Mouse (Mus musculus): ENCODE results near the gene Oit1. TPM values are rescaled to one million over a fixed set of nuclear protein-coding genes. Genes with fewer than 3 reads are reported as not detected.

Oit1 gene
- total RNA-seq (2021) = not detected
- long read RNA-seq, experiment 1 = 0 reads
- long read RNA-seq, experiment 2 = 0 reads

- DNase-seq = no peak
Measured at GRCm38 (mm10) chr14:8378685-8379313, at the start of gene Oit1. Gene Oit1 (minus strand): TSS chr14:8378754.

- DNase-seq = no peak
Measured at GRCm38 (mm10) chr14:8422833-8423232, 44.3 kb upstream of the Oit1 start.

- no peak for DNase-seq
Measured at GRCm38 (mm10) chr14:8421199-8421787, 42.7 kb upstream of the Oit1 start.

- no peak for DNase-seq
Measured at GRCm38 (mm10) chr14:8418610-8419009, 40.1 kb upstream of the Oit1 start.

- no peak for DNase-seq
Measured at GRCm38 (mm10) chr14:8405946-8406345, 27.4 kb upstream of the Oit1 start.

GRCm38 (mm10) chr14:8403310-8403709 lies 24.8 kb upstream of the Oit1 start:
- DNase-seq = no peak

- no peak for DNase-seq
Measured at GRCm38 (mm10) chr14:8398507-8398906, 20.0 kb upstream of the Oit1 start.

GRCm38 (mm10) chr14:8395690-8396287 lies 17.2 kb upstream of the Oit1 start:
- DNase-seq = no peak

- peak; percentile 38 for DNase-seq
Measured at GRCm38 (mm10) chr14:8392181-8392825, 13.7 kb upstream of the Oit1 start.

- DNase-seq = no peak
Measured at GRCm38 (mm10) chr14:8369394-8369793, 9.2 kb downstream of the Oit1 start.

GRCm38 (mm10) chr14:8368900-8369299 lies 9.7 kb downstream of the Oit1 start:
- DNase-seq = no peak

- DNase-seq = no peak
Measured at GRCm38 (mm10) chr14:8367727-8368520, 10.6 kb downstream of the Oit1 start.

GRCm38 (mm10) chr14:8367121-8367520 lies 11.4 kb downstream of the Oit1 start:
- no peak for DNase-seq

GRCm38 (mm10) chr14:8365833-8366232 lies 12.7 kb downstream of the Oit1 start:
- no peak for DNase-seq

- DNase-seq = peak; percentile 42
Measured at GRCm38 (mm10) chr14:8356836-8357235, 21.7 kb downstream of the Oit1 start.

- peak; percentile 82 for DNase-seq
Measured at GRCm38 (mm10) chr14:8355999-8356501, 22.5 kb downstream of the Oit1 start.

- DNase-seq = no peak
Measured at GRCm38 (mm10) chr14:8348927-8349326, 29.6 kb downstream of the Oit1 start.

- peak; percentile 91 for DNase-seq
Measured at GRCm38 (mm10) chr14:8346255-8346997, 32.1 kb downstream of the Oit1 start.

GRCm38 (mm10) chr14:8345566-8345965 lies 33.0 kb downstream of the Oit1 start:
- no peak for DNase-seq

- DNase-seq = peak; percentile 81
Measured at GRCm38 (mm10) chr14:8342509-8343106, 35.9 kb downstream of the Oit1 start.

- DNase-seq = no peak
Measured at GRCm38 (mm10) chr14:8340226-8340625, 38.3 kb downstream of the Oit1 start.

Measured in adrenal gland, postnatal 10 days (tissue).